Mouse (Mus musculus) limb, embryonic 13.5 days (tissue): ENCODE data around the gene Tpcn2. TPM values are rescaled to one million over a fixed set of nuclear protein-coding genes. Genes with fewer than 3 reads are reported as not detected.

Source experiments
- ATAC-seq: fragments of 200-750 bp; cut with Nextera tagmentation; 2 replicates; pipeline ENCODE4 v1.8.0; 2017; ENCODE audit warnings: low read depth, moderate number of reproducible peaks, moderate TSS enrichment; ENCODE audit not compliant: low FRiP score
- H3K27ac ChIP-seq: fragments of 300-500 bp; sonication (generic); 2 replicates; pipeline ENCODE4 v1.5.1; 2015; ENCODE audit warnings: inconsistent platforms, mild to moderate bottlenecking, moderate library complexity
- H3K27me3 ChIP-seq: fragments of 300-500 bp; sonication (generic); 2 replicates; pipeline ENCODE4 v1.6.1; 2015; ENCODE audit warnings: mild to moderate bottlenecking, inconsistent platforms
- H3K36me3 ChIP-seq: fragments of 300-500 bp; sonication (generic); 2 replicates; pipeline ENCODE4 v1.6.1; 2015; ENCODE audit warnings: inconsistent platforms, mild to moderate bottlenecking, moderate library complexity
- H3K4me1 ChIP-seq: fragments of 300-500 bp; sonication (generic); 2 replicates; pipeline ENCODE4 v1.6.1; 2015; ENCODE audit warnings: inconsistent platforms
- H3K4me2 ChIP-seq: fragments of 300-500 bp; sonication (generic); replicated peaks from 2 replicates; pipeline ENCODE4 v1.6.1; 2015; ENCODE audit warnings: inconsistent platforms, mild to moderate bottlenecking, moderate library complexity
- H3K4me3 ChIP-seq: fragments of 300-500 bp; sonication (generic); 2 replicates; pipeline ENCODE4 v1.5.1; 2015; ENCODE audit warnings: moderate library complexity, mild to moderate bottlenecking, inconsistent platforms
- H3K9ac ChIP-seq: fragments of 300-500 bp; sonication (generic); 2 replicates; pipeline ENCODE4 v1.6.1; 2015; ENCODE audit warnings: mild to moderate bottlenecking, inconsistent platforms
- H3K9me3 ChIP-seq: fragments of 300-500 bp; sonication (generic); 2 replicates; pipeline ENCODE4 v1.6.1; 2016; ENCODE audit warnings: inconsistent platforms
- WGBS: fragments of 180-500 bp; shearing (Covaris S2); methylation state at CpG from one replicate; pipeline ENCODE4 v1.1.7; 2015; 5-methylcytosine and 5-hydroxymethylcytosine counted together
- polyA plus RNA-seq: library from polyadenylated mRNA; unstranded; fragments of >200 nt; fragmentation: Nextera tagmentation; extraction: Ambion mirVana; gene quantifications from 2 replicates; pipeline ENCODE4 v1.2.1, GENCODE M21; 2015

Tpcn2 gene
- polyA plus RNA-seq, 1 experiment from 2014 or later, result 12.6 TPM

- Histone ChIP-seq H3K36me3 (peaks cover 88% of the 10 kb centered on the region), H3K27me3 (no peaks in the 10 kb centered on the region), H3K9me3 (no peaks in the 10 kb centered on the region), H3K27ac (no peak overlapping the region), H3K9ac (no peak overlapping the region), H3K4me3 (no peak overlapping the region), H3K4me2 (no peak overlapping the region), H3K4me1 (no peaks in the 10 kb centered on the region)
- 74% methylated on average over 9 of the region's 9 CpGs for WGBS
- ATAC-seq, result no peak
These were observed 19.6 kb downstream of the Tpcn2 start for GRCm38 (mm10) chr7:145264202-145264601.

GRCm38 (mm10) chr7:145256092-145256491, 27.7 kb downstream of the Tpcn2 start:
- Histone ChIP-seq H3K27me3 (no peaks in the 10 kb centered on the region), H3K36me3 (peaks cover 66% of the 10 kb centered on the region), H3K27ac (no peak overlapping the region), H3K9ac (no peak overlapping the region), H3K4me1 (peaks cover 4% of the 10 kb centered on the region), H3K4me2 (no peak overlapping the region), H3K4me3 (no peak overlapping the region), H3K9me3 (no peaks in the 10 kb centered on the region)
- WGBS, result 96% methylated on average over 1 of the region's 1 CpGs
- no peak for ATAC-seq

- ATAC-seq, result no peak
- Histone ChIP-seq H3K36me3 (peaks cover 47% of the 10 kb centered on the region), H3K27ac (no peak overlapping the region), H3K4me2 (no peak overlapping the region), H3K27me3 (no peaks in the 10 kb centered on the region), H3K9ac (no peak overlapping the region), H3K4me3 (no peak overlapping the region), H3K9me3 (no peaks in the 10 kb centered on the region), H3K4me1 (peaks cover 4% of the 10 kb centered on the region)
- WGBS, result 53% methylated on average over 3 of the region's 3 CpGs
These were observed 29.7 kb downstream of the Tpcn2 start for GRCm38 (mm10) chr7:145253986-145254630.

GRCm38 (mm10) chr7:145252715-145253476, 30.9 kb downstream of the Tpcn2 start:
- 26% methylated on average over 8 of the region's 8 CpGs for WGBS
- Histone ChIP-seq H3K4me1 (peaks cover 4% of the 10 kb centered on the region), H3K4me3 (no peak overlapping the region), H3K36me3 (peaks cover 36% of the 10 kb centered on the region), H3K9me3 (no peaks in the 10 kb centered on the region), H3K4me2 (no peak overlapping the region), H3K27ac (no peak overlapping the region), H3K27me3 (no peaks in the 10 kb centered on the region), H3K9ac (peak overlapping the region; percentile 43; the same call in 1 of the 2 replicates)
- ATAC-seq, result peak; percentile 71; the same call in 1 of the 2 replicates

- no peak overlapping the region for H3K27ac ChIP-seq
- no peak overlapping the region for H3K4me3 ChIP-seq
- ATAC-seq, result no peak
- peaks cover 12% of the 10 kb centered on the region for H3K36me3 ChIP-seq
- no peak overlapping the region for H3K9ac ChIP-seq
- no peak overlapping the region for H3K4me2 ChIP-seq
- WGBS, result 59% methylated on average over 9 of the region's 9 CpGs
- H3K27me3 ChIP-seq, result no peaks in the 10 kb centered on the region
- peaks cover 4% of the 10 kb centered on the region for H3K4me1 ChIP-seq
- H3K9me3 ChIP-seq, result no peaks in the 10 kb centered on the region
These were observed 33.6 kb downstream of the Tpcn2 start for GRCm38 (mm10) chr7:145250225-145250624.

GRCm38 (mm10) chr7:145248911-145249310, 34.9 kb downstream of the Tpcn2 start:
- Histone ChIP-seq H3K27ac (no peak overlapping the region), H3K4me2 (no peak overlapping the region), H3K27me3 (no peaks in the 10 kb centered on the region), H3K4me3 (no peak overlapping the region), H3K4me1 (peaks cover 4% of the 10 kb centered on the region), H3K9me3 (no peaks in the 10 kb centered on the region), H3K36me3 (no peaks in the 10 kb centered on the region), H3K9ac (no peak overlapping the region)
- no peak for ATAC-seq
- WGBS, result 90% methylated on average over 2 of the region's 2 CpGs

GRCm38 (mm10) chr7:145242851-145243712, 40.7 kb downstream of the Tpcn2 start:
- WGBS, result 11% methylated on average over 9 of the region's 9 CpGs

GRCm38 (mm10) chr7:145242028-145242427, 41.8 kb downstream of the Tpcn2 start:
- Histone ChIP-seq H3K4me3 (no peak overlapping the region), H3K27ac (no peak overlapping the region), H3K4me2 (no peak overlapping the region), H3K9ac (no peak overlapping the region), H3K4me1 (peaks cover 16% of the 10 kb centered on the region), H3K36me3 (no peaks in the 10 kb centered on the region), H3K27me3 (no peaks in the 10 kb centered on the region), H3K9me3 (no peaks in the 10 kb centered on the region)
- ATAC-seq, result no peak
- 76% methylated on average over 9 of the region's 9 CpGs for WGBS

More at GRCm38 (mm10) chr7:145242851-145243712, 40.7 kb downstream of the Tpcn2 start:
- Histone ChIP-seq H3K9ac (no peak overlapping the region), H3K9me3 (no peaks in the 10 kb centered on the region), H3K4me3 (no peak overlapping the region), H3K36me3 (no peaks in the 10 kb centered on the region), H3K27ac (no peak overlapping the region), H3K4me2 (no peak overlapping the region), H3K4me1 (peaks cover 16% of the 10 kb centered on the region), H3K27me3 (no peaks in the 10 kb centered on the region)
- peak; percentile 74 for ATAC-seq

GRCm38 (mm10) chr7:145240929-145241328, 42.9 kb downstream of the Tpcn2 start:
- Histone ChIP-seq H3K27ac (no peak overlapping the region), H3K4me2 (no peak overlapping the region), H3K9ac (no peak overlapping the region), H3K9me3 (no peaks in the 10 kb centered on the region), H3K4me1 (peaks cover 16% of the 10 kb centered on the region), H3K36me3 (no peaks in the 10 kb centered on the region), H3K4me3 (no peak overlapping the region), H3K27me3 (no peaks in the 10 kb centered on the region)
- 75% methylated on average over 4 of the region's 4 CpGs for WGBS
- ATAC-seq, result no peak

GRCm38 (mm10) chr7:145239736-145240505, 43.9 kb downstream of the Tpcn2 start:
- Histone ChIP-seq H3K9ac (no peak overlapping the region; the same call in 1 of the 2 replicates), H3K27me3 (no peaks in the 10 kb centered on the region), H3K4me2 (no peak overlapping the region), H3K4me3 (no peak overlapping the region), H3K4me1 (peaks cover 16% of the 10 kb centered on the region), H3K9me3 (no peaks in the 10 kb centered on the region), H3K36me3 (no peaks in the 10 kb centered on the region), H3K27ac (no peak overlapping the region)
- WGBS, result 56% methylated on average over 8 of the region's 8 CpGs
- no peak for ATAC-seq

- H3K36me3 ChIP-seq, result no peaks in the 10 kb centered on the region
- H3K27ac ChIP-seq, result no peak overlapping the region
- no peak overlapping the region for H3K9ac ChIP-seq
- ATAC-seq, result no peak
- H3K4me1 ChIP-seq, result peaks cover 16% of the 10 kb centered on the region
- WGBS, result 59% methylated on average over 6 of the region's 6 CpGs
- no peaks in the 10 kb centered on the region for H3K9me3 ChIP-seq
- no peak overlapping the region for H3K4me3 ChIP-seq
- no peak overlapping the region for H3K4me2 ChIP-seq
- no peaks in the 10 kb centered on the region for H3K27me3 ChIP-seq
These were observed 44.7 kb downstream of the Tpcn2 start for GRCm38 (mm10) chr7:145239145-145239544.
